Mouse (Mus musculus): ENCODE data around the gene Rsph6a.
A peak's percentile ranks its signal among the peaks of the same experiment; 100 is the strongest.
"Not testable (repeated sequence)": the region's sequence is repeated elsewhere in the genome, so short reads cannot be mapped to it uniquely, and the experiment has no call there.

Gene Rsph6a

DNA sequence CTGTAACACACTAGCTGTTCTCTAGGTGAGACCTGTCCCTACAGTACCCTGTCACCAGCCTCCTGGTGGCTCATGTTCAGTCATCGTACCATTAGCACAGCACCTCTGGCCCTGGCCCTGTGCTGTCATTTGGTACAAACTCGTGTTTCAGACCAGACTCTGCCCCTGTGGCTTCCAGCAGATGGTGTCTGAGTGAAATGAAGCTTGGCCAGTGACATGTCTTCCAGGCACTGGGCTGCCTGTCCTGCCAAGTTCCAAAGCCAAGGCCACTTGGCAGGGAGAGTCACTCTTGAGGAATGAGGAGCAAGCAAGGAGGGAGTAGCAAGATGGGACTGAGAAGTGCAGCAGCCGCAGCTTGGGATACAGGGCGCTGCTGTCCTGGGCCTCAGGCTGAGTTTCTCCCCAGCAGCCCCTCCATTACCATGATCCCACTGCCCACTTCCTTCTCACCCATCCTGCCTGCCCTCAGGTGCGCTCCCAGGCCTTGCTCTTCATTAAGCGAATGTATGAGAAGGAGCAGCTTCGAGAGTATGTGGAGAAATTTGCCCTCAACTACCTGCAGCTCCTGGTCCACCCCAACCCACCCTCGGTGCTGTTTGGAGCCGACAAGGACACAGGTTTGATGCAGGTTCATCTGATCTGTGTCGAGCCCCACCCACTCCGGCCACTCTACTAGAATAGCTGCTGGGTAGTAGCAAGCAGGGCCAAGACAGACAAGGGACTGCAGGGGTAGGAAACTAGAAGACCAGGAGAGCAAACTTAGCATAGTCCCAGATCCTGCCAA lies 8.0 kb upstream of the Rsph6a start:
- DNase-seq (ENCODE audit: low spot score in 2 of 2), result peak in 1 of 2 experiments; percentile 22

DNA sequence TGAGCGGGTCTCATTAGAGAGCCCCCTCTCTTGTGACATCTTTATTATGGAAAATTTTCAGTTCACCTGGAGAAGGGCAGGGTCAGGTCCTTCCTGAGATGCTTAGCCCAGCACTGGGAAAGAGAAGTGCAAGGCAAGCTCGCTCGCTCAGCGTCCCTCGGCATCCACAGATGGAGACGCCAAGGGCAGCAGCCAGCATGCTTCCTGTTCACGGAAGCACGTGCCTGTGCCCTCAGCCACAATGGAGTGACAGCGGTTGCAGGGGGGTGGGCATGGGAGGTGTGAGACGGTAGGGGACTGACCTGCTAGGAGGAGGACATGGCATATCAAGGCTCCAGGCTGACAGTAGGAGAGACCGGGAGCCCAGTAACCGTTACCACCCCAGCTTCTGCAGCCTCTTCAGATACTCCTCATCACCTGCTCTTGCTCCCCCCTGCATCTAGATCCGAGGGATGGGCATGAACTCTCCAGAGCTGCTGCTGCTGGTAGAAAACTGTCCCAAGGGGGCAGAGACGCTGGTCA lies 6.4 kb upstream of the Rsph6a start:
- DNase-seq (ENCODE audit: low spot score in 2 of 2), result no peak

DNA sequence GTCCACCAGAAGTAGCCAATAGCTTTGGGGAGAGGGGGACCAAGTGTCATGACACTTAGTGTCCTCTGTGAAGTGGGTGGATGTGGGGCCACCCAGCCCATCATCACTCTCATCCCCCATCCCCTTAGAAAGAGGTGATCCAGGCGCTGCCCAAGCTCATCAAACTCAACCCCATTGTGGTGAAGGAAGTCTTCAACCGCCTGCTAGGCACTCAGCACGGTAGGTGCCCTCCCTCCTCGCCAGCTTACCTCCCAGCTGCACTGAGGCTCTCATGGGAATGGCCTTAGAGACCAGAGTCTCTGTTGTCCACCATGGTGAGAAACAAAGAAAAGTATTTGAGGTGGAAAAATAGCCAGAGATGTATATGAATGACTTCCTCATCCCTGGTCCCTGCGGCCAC lies 5.2 kb upstream of the Rsph6a start:
- no peak for DNase-seq (ENCODE audit: low spot score in 2 of 2)

DNA sequence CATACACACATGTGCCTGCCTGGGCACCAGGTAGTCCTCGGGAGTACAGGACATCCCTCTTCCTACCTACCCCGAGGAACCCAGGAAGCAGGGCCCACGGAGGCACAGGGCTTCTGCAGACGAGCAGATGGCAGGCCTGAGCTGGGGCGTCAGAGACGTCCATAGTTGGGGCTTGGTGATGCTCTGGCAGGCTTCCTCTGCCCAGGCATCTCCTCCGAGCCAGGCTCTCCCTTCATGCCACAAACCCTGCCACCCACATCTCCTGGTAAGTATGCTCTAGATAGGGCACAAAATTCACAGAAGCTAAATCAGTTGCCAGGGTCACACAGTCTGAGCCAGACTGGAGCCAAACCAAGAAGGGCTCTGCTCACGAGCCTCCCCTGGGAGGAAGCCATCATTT lies 4.3 kb upstream of the Rsph6a start:
- no peak for DNase-seq (ENCODE audit: low spot score in 2 of 2)

DNA sequence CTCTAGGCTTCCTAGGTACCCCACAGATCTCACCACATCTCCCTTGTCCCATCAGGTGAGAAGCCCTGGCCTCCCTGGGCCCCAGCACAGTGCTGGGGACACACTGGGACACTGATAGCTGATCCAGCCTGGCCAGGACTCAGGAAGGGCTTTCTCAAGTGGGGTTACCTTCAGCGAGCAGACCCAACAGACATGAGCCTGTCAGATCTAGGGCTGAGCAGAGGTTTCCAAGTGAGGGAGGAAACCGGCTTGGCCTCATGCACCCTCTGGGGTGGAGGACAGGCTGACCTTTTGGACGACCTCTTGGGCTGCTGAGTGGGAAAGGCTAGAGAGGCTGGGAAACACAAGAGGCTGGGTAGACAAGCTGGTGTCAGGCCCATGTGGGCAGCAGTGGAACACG lies 3.3 kb upstream of the Rsph6a start:
- DNase-seq (ENCODE audit: low spot score in 2 of 2), result no peak

DNA sequence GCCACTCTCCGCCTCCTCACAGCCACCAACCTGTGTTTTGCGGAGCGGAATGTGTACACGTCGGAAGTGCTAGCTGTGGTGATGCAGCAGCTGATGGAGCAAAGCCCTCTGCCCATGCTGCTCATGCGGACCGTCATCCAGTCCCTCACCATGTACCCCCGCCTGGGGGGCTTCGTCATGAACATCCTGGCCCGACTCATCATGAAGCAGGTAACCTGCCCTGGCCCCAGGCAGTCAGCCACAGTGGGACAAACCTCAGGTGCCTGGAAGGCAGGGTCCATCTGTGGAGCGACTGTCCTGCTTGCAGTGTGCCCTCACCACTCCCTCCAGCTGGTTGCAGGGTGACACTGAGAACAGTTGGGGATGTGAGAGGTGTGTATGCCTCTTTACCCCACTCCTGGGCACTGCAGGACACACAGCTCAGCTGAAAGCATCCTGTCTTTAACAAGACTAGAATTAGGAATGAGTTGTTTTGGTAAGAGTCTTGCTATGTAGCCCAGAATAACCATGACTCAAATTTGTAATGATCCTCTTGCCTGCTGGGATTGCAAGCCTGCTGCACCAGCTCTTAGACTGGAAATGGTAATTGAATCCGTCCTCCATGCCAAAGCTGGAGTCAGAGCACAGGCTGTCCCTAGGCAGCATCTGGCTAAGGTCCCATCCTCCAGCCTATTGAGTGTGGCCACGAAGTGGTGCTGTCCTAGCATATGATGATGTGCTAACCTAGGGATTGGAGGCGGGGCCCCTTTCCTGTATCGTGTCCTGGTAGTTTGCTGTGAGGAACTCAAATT lies 1.9 kb upstream of the Rsph6a start:
- no peak for DNase-seq (ENCODE audit: low spot score in 2 of 2)

DNA sequence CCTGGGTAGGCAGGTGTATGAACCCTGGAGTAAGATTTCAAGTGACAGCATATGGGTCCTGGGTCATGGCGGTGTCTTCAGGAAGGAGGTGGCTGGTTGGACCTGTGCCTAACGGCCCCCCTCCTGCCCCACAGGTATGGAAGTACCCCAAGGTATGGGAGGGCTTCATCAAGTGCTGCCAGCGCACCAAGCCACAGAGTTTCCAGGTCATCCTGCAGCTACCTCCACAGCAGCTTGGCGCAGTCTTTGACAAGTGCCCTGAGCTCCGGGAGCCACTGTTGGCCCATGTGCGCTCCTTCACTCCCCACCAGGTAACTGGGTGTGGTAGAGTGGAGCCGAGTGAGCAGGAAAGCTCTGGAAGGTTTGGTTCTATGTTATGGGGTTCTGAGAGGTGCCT lies 1.4 kb upstream of the Rsph6a start:
- no peak for DNase-seq (ENCODE audit: low spot score in 2 of 2)

DNA sequence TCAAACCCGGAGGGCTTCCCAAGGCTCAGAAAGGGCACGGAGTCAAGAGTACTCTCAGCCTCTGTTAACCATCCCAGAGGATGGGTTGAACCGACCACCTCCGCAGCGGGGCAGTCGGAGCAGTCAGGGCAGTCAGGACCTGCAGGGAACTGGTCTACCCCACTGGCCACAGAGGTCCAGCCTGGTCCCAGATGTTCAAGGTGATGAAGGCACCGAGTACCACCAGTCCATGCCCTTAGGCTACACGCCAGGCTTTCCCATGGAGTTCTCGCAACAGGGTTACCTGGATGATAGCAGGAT lies 237 bp downstream of the Rsph6a start:
- no peak for DNase-seq (ENCODE audit: low spot score in 2 of 2)

DNA sequence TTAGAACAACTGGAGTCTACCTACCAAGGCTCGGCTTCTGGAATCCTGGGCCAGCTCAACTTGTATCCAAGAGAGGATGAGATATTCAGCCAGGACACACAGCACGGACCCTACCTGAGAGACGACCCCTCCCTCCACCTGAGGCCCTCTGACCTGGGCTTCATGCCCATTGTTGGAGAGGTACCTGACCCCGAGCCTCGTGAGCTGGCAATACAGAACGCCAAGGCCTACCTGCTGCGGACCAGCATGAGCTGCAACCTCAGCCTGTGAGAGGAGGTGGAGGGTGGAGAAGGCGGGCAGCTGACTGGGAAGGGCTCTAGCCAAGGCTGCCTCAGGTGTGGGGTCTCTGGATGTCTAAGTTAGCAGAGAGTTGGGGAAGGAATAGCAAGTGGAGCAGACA lies 618 bp downstream of the Rsph6a start:
- no peak for DNase-seq (ENCODE audit: low spot score in 2 of 2)

DNA sequence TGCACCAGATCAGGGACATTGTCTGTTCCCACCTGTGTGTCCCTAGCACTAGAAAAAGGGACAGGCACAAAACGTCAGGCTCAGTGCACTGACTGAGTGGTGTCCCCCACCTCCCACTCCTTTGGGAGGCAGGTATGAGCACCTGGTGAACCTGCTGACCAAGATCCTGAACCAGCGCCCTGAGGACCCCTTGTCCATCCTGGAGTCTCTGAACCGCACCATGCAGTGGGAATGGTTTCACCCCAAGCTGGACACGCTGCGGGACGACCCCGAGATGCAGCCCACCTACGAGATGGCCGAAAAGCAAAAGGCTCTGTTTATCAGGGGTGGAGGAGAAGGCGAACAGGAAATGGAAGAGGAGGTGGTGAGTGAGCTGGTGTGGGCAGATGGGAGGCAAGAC lies 2.9 kb downstream of the Rsph6a start:
- no peak for DNase-seq (ENCODE audit: low spot score in 2 of 2)

DNA sequence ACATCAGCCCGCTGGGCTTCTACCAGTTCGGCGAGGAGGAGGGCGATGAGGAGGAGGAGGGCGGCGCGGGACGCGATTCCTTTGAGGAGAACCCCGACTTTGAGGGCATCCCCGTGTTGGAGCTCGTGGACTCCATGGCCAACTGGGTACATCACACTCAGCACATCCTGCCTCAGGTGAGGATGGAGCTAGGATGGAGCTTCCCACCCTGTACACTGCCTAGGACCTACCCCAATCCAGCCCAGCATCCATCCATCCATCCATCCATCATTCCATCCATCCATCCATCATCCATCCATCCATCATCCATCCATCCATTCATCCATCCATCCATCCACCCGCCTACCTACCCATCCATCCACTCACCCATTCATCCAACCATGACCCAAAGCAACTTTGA lies 11.4 kb downstream of the Rsph6a start:
- DNase-seq (ENCODE audit: low spot score in 2 of 2), result no peak

DNA sequence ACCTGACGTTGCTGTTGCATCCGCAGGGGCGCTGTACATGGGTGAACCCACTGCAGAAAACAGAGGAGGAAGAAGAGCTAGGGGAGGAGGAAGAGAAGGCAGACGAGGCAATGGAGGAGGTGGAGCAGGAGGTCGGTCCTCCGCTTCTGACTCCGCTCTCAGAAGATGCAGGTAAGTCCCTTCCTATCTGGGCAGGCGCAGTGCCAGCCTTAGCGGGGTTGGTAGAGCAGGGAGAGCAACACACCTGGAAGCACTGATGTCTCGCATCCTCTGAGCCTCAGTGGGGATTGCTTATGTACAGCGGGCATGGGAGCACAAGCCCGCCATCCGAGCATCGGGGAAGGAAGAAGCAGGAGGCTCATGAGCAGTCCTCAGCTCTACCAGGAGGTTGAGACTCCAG lies 12.6 kb downstream of the Rsph6a start:
- no peak for DNase-seq (ENCODE audit: low spot score in 2 of 2)

DNA sequence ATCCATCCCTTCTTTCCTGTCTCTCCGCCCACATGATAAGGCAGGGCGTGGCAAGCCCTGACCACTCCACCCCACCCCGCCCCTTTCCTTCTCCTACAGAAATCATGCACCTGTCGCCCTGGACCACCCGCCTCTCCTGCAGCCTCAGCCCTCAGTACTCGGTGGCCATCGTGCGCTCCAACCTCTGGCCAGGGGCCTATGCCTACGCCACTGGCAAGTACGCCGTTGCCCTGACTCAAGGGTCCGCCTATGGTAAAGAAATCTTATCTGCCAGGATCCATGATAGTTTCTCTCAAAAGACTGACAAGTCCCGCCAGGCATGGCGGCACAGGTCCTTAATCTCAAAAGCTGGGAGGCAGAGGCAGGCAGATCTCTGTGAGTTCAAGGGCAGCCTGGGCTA lies 13.4 kb downstream of the Rsph6a start:
- no peak for DNase-seq (ENCODE audit: low spot score in 2 of 2)

DNA sequence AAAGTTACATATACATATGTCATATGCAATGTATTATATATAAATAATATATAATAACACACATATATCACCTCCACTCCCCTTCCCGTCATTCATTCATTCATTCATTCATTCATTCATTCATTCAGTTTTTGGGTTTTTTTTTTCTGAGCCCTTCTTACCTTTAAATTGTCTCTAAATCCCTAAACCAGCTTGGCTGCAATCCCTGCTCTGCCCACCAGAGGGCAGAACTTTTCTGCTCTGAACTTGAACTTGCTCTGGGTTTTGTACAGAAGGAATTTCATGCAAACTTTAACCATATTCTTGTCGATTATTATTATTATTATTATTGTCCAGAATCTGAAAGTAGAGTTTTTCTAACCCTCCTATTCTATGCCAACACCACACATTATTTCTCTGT lies 14.2 kb downstream of the Rsph6a start:
- peak; percentile 66 for DNase-seq (ENCODE audit: low spot score in 2 of 2)

DNA sequence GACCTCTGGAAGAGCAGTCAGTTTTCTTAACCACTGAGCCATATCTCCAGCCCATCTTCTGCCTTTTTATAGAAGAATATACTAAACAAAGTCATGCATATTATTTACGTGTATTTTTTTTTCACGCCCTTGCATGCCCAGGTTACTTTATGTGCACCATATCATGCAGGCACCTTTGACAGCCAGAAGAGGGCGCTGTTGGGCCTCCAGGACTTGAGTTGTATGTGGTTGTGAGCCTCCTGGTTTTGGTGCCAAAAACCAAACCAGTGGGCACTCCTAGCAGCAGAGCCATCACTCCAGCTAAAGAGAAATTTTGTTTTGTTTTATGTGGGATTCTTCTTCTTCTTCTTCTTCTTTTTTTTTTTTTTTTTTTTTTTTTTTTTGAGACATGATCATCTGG lies 15.0 kb downstream of the Rsph6a start:
- no peak for DNase-seq (ENCODE audit: low spot score in 2 of 2)

DNA sequence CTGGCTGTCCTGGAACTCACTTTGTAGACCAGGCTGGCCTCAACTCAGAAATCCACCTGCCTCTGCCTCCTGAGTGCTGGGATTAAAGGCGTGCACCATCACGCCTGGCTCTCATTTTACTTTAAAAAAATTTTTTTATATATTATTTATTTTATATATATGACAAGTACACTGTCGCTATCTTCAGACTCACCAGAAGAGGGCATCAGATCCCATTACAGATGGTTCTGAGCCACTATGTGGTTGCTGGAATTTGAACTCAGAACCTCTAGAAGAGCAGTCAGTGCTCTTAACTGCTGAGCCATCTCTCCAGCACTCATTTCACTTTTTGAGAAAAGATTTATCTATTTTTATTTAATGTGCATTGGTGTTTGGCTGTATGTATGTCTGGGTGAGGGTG lies 16.5 kb downstream of the Rsph6a start:
- DNase-seq (ENCODE audit: low spot score in 2 of 2), result not testable (repeated sequence)

DNA sequence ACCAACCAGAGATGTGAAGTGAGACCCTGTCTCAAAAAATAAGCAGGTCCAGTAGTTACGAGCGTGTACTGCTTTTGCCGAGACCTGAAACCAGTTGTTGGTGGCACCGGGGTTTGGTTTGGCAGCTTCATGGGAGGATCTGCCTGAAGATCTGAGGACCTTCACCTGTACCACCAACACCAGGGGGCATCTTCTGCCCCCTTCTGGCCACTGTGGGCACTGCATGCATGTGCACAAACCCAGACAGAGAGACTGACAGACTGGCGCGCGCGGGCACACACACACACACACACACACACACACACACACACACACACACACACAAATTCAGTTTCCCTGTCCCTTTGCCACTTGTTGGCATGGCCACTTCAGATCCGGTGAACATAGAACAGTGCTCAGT lies 19.0 kb downstream of the Rsph6a start:
- DNase-seq (ENCODE audit: low spot score in 2 of 2), result no peak

DNA sequence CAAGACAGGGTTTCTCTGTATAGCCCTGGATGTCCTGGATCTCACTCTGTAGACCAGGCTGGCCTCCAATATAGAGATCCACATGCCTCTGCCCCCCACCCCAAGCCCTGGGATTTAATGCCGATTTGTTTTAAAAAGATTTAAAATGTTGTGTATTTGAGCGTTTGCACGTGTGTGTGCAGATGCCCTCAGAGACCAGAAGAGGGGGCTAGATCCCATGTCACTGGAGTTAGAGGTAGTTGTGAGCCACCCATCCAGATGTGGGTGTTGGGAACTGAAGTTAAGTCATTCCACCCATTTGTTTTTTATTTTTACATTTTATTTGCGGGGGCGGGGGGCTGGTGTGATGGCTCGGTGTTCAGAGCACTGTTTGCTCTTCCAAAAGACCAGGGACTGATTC lies 20.0 kb downstream of the Rsph6a start:
- DNase-seq (ENCODE audit: low spot score in 2 of 2), result no peak

DNA sequence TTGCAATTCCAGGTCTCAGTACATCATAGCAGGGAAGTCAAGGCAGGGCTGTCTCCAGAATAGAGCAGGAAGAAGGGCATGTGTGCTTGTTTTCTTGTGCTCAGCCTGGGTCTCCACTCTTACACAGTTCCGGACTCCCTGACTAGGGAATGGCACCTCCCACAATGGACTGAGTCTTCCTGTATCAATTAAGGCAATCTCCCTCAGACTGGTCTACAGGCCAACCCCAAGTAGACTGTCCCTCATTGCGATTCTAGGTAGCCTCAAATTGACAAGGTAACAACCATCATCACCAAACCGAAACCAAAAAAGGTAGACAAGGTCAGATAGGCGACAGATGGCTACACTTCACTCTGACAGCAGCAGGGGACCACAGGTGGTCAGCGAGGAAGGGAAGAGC lies 20.7 kb downstream of the Rsph6a start:
- DNase-seq (ENCODE audit: low spot score in 2 of 2), result no peak

DNA sequence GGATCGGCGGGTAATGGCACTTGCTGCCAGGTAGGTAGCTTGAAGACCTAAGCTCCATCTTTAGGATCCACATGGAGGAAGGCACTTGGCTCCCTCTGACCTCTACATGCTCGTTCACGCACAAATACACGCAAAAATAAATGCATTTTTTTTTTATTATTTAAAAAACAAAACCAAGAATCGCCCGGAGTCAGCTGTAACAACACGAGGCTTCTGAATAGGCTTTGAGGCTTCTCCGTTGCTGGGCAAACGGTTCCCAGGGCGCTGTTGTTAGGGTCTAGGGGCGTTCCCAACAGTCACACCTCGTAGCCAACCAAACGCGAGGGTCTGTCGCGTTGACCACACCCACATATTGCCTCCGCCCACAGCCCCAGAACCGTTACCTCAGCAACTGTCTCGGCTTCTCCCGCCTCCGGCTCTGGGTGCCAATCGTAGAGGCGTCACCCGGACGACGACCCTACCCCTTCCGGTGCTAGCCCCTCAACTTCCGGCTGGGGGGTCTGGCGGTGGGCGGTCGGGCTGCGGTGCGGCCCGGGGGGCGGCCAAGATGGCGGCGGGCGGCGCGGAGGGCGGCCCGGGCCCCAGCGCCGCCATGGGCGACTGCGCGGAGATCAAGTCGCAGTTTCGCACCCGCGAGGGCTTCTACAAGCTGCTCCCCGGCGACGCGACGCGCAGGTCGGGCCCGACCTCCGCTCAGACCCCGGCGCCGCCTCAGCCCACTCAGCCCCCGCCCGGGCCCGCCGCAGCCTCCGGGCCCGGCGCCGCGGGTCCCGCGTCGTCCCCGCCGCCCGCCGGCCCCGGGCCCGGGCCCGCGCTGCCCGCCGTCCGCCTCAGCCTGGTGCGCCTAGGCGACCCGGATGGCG lies 21.5 kb downstream of the Rsph6a start, which contains the start of gene Dmwd:
Gene Dmwd, plus strand, starts transcription at position 505 of the 863 bp plus-strand sequence.
- DNase-seq (ENCODE audit: low spot score in 2 of 2), result peak; percentile 83 to 93

DNA sequence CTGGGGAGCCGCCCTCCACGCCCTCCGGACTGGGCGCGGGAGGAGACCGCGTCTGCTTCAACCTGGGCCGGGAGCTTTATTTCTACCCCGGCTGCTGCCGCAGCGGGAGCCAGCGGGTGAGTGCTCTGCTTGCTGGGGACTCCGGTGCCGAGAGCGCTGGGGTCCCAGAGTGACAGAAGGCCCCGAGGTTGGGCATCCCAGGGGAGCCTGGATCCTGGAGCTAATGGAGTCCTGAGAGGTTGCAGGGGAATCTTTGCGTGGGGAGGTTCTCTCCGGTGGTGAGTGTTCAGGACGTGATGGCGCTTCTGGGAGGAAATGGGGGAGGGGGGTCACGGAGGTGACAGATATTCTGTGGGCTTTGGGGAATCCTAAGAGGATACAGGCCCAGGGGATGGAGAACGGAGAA lies 22.1 kb downstream of the Rsph6a start:
- no peak for DNase-seq (ENCODE audit: low spot score in 2 of 2)

DNA sequence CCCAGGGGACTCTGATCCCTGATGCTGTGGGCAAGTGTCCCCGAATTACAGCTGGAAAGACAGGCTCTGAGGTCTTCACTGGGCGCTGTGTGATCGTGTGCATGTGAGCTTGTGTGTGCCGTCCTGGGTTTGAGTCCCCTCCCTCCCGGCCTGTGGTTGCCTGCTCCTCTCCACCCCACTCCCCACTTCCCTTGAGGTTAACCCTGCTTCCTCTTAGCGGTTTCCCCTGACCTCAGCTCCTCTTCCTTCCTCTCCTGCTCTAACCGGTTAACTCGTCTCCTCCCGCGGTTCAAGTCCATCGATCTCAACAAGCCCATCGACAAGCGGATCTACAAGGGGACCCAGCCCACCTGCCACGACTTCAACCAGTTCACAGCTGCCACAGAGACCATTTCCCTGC lies 23.3 kb downstream of the Rsph6a start:
- DNase-seq (ENCODE audit: low spot score in 2 of 2), result no peak
